Mouse (Mus musculus): ENCODE results near the gene Gipr.

- no peak for TF ChIP-seq CTCF (IDR thresholded peaks at IDR 0.05; ENCODE audit: low read depth)
- no peak for TF ChIP-seq EP300 (IDR thresholded peaks at IDR 0.05; ENCODE audit: low read depth)
Measured at GRCm38 (mm10) chr7:19179936-19180335, 14.0 kb upstream of the Gipr start.
